Mouse (Mus musculus): ENCODE measurements around the gene Cacna1a.
A peak's percentile ranks its signal among the peaks of the same experiment; 100 is the strongest.
"Not testable (repeated sequence)": the region's sequence is repeated elsewhere in the genome, so short reads cannot be mapped to it uniquely, and the experiment has no call there.

The Cacna1a gene

DNA sequence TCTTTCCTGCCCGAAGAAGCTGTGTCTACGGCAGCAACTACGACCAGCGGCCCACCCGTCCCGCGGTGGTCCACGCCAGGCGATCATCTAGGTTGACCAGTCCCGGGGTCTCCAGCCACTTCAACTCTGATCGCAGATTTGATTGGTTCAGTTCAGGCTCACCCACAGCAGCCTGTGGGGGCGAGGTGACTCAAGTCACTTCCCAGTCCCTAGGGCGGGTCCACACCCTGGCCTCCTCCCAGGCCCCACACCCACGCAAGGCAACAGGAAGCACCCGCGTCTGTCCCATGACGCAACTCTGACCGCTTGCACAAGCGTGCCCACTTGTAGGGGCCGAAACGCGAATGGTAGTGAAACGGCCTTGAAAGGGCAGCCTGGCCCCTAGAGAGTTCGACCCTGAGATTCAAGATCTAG is 273.2 kb downstream of the Cacna1a start:
- DNase-seq: peak; percentile 78 to 83

DNA sequence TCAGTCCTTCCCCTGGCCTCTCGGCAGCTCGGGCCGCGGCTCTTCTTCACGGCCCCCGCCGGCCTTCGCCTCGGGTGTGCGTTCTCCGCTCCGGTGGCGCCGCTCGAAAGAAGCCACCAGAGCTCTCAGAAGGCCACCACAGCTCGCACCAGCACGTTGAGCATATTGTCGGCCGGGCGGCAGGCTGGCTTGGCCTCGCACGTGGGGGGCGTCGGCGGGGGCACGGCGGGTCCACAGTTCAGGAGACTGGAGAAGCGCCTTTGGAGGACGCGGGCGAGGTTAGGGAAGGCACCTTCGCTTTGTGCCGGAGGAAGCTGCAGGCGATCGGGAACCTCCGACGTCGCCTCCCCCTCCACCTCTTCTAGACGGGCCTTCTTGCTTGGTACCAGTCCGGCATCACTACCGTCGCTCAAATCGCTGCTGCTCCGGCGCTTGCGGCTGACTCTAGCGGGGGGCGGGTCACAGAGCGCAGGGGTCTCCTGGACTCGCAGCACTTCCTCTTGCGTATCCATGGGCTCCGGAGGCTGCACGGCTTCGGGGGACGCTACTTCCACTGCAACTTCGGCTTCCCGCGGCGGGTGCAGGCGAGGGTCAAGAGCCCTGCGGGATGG is 273.8 kb downstream of the Cacna1a start:
- peak in 1 of 2 experiments; percentile 67 for DNase-seq

DNA sequence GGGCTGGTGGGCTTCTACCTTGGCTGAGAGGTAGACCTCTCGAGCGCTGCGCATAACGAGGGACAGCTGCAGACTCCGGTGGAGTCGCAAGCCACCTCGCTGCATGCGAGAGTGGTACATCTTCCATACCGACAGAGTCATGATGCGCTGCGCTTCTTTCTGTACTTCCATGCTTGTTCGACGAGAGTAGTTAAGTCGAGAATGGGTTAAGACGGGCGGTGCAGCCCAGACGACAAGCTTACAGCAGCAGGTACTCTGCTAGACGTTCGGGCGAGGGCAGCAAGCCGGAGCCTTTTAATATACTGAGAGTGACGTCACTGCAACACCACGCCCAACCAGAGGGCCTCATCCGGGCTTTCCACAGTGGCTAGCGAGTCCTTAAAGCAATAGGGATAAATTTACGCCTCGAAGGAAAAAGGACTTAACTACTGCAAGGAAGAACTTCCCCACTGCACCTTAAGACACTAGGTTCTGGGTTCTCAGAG is 274.4 kb downstream of the Cacna1a start, which contains the start of gene Ier2:
TSS of gene Ier2 (minus strand) at position 272 of the 485 bp plus-strand sequence.
- peak; percentile 95 to 96 for DNase-seq

DNA sequence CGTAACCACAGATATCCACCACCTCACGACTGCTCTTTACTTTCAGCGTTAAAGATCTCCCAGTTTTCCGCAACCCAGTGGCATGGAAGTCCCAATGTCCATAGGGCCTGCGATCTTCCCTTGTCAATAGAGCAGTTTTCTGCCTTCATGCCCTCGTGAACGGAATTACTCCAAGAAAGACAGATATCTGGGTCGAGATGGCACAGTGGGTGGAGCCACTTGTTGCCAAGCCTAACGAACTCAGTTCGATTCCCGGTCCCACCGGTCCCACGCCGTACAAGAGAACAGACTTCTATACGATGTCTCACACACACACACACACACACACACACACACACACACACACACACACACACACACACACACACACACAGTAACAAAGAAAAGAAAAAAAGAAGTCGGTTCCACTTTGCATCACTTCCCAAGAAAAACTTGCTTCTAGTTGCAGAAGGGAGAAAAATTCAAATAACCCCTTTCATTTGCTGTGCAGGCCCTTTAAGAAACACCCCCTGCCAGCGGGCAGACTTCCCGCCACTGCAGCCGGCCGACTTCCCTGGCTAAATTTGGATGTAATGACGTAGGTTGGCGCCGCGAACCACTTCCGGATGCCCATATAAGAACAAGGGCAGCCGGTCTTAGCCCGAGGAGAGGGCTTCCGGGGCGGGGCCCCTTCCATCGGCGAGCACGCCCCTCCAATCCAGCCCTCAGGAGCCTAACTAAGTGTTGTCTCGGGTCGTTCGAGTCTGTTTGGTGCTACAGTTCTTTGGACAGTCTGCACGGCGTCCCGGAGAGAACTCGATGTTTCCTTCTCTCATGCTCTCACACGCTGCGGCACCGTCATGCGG is 275.5 kb downstream of the Cacna1a start:
- peak; percentile 97 to 98 for DNase-seq

DNA sequence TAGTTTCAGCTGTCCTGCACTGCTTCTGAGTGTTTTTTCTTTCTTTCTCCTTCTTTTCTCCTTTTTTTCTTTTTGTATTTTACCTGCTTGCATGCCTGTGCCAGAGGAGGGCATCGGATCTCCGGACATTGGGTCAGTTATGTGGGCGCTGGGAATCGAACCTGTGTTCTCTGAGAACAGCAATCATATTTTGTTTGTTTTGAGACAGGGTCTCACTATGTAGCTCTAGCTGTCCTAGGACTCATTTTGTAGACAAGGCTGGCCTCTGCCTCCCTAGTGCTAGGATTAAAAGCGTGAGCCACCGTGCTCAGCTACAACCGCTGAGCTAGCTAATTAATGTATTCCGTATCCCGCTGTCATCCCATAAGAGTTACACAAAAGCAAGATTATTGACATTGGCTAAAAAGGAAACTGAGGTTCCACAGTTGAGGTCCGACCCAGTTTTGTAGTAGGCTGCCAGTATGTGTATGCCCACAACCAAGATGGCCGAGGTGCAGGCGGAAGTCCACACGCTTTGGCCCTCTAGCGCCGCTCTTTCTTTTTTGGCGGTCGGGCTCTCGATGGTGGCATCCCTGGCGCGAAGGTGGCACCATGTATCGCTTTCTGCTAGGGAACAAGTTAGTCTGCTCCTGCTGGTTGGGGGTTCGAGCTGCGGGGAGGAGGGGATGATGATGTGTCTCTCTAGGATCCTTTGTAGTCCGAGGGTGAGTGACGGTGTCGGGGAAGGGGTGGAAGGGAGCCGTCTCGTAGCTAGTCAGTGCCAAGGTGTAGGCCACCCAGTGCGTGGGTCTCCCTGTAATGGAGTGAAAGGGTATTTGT is 276.5 kb downstream of the Cacna1a start:
- peak; percentile 88 to 91 for DNase-seq

GRCm38 (mm10) chr8:84665385-84665893 is 277.2 kb downstream of the Cacna1a start:
- peak in 1 of 2 experiments; percentile 38 for DNase-seq

DNA sequence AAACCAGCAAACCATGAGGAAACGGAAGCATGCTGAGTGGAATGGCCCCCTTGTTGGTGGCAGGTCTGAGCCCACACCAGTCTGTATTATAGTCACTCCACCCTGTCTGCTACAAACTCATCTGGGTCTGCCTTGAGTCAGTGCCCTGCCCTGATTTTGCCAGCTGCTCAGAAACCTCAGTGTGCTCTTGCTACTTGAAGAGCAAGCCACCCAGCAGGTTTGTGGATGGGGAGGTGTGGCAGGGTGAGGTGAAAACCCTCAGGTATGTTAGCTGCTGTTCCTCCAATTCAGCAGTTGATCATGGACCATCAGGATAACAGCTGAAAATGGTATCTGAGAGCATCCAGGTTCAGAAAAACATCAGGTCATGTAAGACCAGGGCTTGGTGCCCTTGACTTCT is 279.8 kb downstream of the Cacna1a start:
- no peak for DNase-seq

DNA sequence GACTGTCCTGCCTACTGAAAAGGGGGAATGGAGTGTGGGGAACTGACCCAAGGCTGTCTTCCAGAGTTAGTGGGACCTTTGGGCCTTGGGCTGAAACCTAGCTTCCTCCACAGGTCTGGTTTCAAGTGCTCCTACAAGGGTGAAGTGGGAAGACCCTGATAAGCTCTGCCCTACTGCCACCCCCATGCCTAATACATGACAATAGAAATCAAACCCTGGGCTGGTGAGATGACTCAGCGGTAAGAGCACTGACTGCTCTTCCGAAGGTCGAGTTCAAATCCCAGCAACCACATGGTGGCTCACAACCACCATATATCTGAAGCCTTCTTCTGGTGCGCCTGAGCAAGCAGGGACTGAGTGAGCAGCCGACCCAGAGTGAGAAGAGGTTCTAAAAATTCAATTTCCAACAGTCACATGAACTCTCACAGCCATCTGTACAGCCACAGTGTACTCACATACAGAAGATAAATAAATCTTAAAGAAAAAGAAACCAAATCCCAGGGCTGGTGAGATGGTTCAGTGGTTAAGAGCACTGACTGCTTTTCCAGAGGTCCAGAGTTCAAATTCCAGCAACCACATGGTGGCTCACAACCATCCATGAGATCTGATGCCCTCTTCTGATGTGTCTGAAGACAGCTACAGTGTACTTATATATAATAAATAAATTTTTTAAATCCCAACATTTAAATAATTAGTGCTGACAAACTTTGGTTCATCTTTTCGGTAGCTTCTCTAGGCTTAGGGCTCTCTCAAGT is 280.7 kb downstream of the Cacna1a start:
- no peak for DNase-seq

- DNase-seq: not testable (repeated sequence)
Observed at GRCm38 (mm10) chr8:84670295-84671006, 282.2 kb downstream of the Cacna1a start.

- no peak for DNase-seq
Observed at GRCm38 (mm10) chr8:84677305-84677704, 289.1 kb downstream of the Cacna1a start.

DNA sequence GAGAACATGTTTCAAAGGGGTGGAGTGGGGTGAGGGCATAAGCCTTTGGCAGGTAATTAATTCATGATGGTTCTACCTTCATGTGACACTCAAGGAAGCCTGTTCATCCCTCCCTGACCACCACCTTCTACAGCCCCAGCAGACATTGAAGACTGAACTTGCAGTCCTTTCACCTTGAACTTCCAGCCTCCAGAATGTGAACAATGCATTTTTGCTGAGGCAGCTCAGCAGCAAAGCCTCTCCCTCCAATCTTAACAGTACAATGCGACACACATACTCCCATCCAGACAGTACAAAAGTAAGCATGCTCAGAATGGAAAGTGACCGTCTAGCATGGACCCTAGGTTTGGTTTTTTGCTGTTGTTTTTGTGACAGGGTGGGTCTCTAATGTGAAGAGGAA is 293.2 kb downstream of the Cacna1a start:
- no peak for DNase-seq

- DNase-seq: no peak
Observed at GRCm38 (mm10) chr8:84682257-84682656, 294.0 kb downstream of the Cacna1a start.

GRCm38 (mm10) chr8:84684537-84684936 is 296.3 kb downstream of the Cacna1a start:
- peak in 1 of 2 experiments; percentile 50 for DNase-seq

DNA sequence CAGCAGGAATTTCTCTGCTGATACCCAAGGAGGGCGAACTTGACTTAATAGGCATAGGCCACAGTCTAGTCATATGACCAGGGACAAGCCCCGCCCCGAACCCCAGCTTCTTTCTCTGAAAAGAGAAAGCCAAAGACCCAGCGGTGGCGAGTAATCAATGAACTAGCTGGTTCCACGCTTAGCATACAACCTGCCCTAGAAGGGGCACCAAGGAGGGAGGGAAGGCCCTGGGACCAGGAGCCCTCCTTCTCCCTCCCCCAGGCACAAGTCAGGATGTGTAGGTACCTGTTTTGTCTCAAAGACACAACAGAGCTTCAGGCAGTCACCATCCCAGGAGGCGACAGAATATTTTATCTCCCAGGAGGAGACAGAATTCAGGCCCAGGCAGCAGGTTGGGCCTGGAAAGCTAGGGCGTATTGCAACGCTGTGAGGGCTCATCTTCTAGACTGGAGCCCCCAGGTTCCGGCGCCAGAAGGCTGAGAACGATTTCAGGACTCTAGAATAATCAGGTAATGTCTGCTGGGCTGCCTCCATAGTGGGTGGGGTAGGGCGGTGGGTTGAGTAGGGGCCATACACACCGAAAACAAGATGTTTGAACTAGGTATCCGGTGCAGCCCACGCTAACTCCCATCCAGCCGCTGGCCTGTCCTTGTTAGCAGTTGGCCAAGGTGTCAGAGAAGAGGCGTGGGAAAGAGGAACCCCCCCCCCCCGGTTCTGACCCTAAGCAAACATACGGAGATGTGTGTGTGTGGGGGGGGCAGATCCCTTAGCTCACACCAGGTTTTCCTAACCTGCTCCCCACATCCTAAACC is 298.2 kb downstream of the Cacna1a start, which contains the start of gene Trmt1:
TSS of gene Trmt1 (plus strand) at position 117 of the 812 bp plus-strand sequence.
- DNase-seq: peak in 1 of 2 experiments; percentile 58

DNA sequence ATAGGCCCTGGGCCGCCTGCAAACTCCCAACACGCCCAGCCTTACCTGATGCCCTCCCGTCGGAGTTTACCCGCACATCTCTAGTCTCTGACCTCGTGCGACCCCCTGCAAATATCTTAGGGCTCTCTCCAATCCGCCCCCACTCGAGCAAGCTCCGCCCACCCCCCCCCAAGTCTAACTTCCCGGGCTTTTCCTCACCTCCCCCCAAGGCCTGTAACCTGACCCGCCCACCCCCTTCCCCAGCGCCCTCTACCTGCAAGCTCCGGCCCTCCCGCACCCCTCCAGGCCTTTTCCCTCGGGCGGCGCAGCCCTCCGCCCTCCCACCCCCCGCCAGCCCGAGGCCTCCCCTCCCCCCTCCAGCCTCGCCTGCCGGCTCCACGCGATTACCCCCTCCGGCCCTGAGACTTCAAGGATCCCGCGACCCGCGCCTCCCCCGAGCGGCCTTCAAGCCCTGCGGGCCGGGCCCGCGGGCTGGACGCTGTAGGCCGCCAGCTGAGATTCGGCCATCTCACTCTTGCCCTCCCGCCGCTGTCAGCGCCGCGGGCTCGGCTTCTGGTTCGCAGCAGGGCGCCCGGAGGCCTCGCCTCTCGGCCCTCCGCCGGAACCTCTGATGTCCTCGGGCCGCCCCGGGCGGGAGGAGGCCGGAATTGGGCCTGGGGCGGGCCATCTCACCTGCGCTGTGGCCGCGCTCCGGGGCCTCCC is 298.9 kb downstream of the Cacna1a start:
- peak in 1 of 2 experiments; percentile 74 for DNase-seq

DNA sequence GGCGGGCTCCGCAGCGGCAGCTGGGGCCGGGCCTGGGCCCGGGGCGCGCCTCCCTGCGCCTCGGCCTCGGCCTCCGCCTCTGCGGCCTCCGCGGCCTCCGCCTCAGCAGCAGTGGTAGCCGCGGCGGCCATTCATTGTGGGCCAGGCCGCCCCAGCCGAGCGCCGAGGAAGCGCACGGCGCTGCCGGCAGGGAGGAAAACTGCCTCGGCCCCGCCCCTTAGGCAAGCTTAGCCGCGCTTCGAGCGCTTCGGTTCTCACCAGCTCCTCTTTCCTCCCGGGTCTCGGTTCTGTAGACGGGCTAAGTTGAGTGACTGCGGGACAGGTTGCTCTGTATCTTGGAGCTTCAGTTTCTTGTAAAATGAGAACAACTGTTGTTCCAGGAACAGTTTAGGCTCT is 299.5 kb downstream of the Cacna1a start, which contains the start of gene Nacc1:
TSS of gene Nacc1 (minus strand) at position 158 of the 396 bp plus-strand sequence.
- DNase-seq: peak; percentile 91 to 95

DNA sequence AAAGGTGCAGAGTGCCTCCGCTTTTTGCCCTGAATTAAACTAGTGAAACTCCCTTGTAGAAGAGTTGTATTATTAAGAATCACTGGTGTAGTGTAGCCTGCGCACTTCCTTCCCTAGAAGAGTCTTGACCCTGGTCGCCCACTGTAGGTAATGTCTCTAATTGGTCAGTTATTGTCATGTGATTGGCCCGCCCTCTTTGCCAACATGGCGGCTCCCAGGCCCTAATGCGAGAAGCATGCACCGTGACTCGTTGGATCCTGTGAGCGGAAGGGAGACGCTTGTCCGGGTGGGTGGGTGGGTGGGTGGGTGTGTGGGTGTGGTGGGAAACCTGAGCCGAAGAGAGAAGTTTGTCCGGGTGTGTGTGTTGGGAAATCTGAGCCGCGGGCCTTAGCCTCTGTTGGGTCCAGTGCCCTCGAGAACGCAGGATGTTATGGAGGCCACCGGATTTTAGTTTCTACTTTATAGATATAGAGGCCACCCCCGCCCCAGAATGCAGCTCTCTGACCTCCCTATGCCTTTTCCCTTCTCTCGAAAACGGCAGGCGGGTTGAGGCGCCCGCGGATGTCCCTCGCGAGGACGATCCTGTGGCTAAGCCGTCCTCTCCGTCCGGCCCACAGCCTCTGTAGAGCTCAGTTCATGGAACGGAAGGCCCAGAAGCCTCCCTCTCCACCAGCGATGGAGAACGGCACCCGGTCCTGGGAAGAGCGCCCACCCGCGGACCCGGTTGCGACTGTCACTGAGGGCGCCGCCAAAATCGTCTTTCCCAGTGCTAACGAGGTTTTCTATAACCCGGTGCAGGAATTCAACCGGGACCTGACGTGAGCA is 301.1 kb downstream of the Cacna1a start:
- DNase-seq: peak; percentile 91 to 93

All from cerebellum, postnatal 25 days (tissue).